In the genomic region with DNA sequence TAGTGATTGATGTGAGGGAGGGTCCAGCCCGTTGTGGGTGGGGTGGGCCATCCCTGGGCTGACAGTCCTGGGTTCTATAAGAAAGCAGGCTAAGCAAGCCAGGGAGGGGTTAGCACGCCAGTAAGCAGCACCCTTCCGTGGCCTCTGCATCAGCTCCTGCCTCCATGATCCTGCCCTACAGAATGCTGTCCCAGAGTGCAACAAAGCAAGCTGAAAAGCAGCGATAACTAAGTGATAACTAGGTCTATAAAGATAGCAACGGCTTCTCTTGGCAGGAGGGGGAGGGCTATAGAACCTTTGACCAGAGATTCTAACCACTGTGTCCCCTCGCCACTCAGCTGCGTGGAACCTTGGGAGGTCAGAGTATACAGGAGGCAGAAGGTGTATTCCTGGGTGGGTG, we compare ENCODE assay signal across 29 mouse cellular contexts. TPM values are rescaled to one million over a fixed set of nuclear protein-coding genes. Genes with fewer than 3 reads are reported as not detected.
A peak's percentile ranks its signal among the peaks of the same experiment; 100 is the strongest.
DNase-seq lines count a peak whose midpoint lies in the region; ATAC-seq and TF ChIP-seq lines count a peak whose summit lies in the region.
"Had no signal": no experiment of that assay in that cellular context is flagged by ENCODE, and none has a peak within 500 bp of the region (broad histone marks: within the 10 kb centered on the region; RNA-seq: fewer than 3 reads in every experiment).

No protein-coding gene starts in this region.

- TF ChIP-seq EP300 in MEL (IDR thresholded peaks at IDR 0.05; ENCODE audit: low read depth in 1 of 2, low read length in 2 of 2), result peak; percentile 95 to 98

- peaks cover 70% of the 10 kb centered on the region for H3K79me2 ChIP-seq in MEL (ENCODE audit: control insufficient read depth, insufficient read depth, low read length, poor library complexity)

- H3K4me1 ChIP-seq in G1E (ENCODE audit: insufficient read depth, low read depth, low read length) (peaks cover 86% of the 10 kb centered on the region), MEL (ENCODE audit: control insufficient read depth in 1 of 2, insufficient read depth in 2 of 2, low read length in 2 of 2) (peaks cover 30 to 52% of the 10 kb centered on the region in 2 experiments)
- peaks cover 55% of the 10 kb centered on the region for H3K4me1 ChIP-seq in liver, embryonic 11.5 days (replicated peaks; ENCODE audit: control insufficient read depth, insufficient read depth, low read length)
- H3K4me1 ChIP-seq in liver, embryonic 16.5 days (ENCODE audit: control insufficient read depth, low read depth, low read length), result peaks cover 76% of the 10 kb centered on the region
- peaks cover 35% of the 10 kb centered on the region for H3K4me1 ChIP-seq in midbrain, embryonic 13.5 days (replicated peaks)

- H3K9me3 ChIP-seq in G1E (replicated peaks), result peaks cover 12% of the 10 kb centered on the region
- no peaks in the 10 kb centered on the region for H3K9me3 ChIP-seq in MEL (replicated peaks; ENCODE audit: insufficient read depth, low read length)
- H3K9me3 ChIP-seq in liver, embryonic 11.5 days (ENCODE audit: control insufficient read depth, low read length), result no peaks in the 10 kb centered on the region
- no peaks in the 10 kb centered on the region for H3K9me3 ChIP-seq in liver, embryonic 16.5 days (replicated peaks; ENCODE audit: control insufficient read depth, low read length)
- no peaks in the 10 kb centered on the region for H3K9me3 ChIP-seq in midbrain, embryonic 13.5 days
- H3K9me3 ChIP-seq: embryonic facial prominence, embryonic 13.5 days; forebrain, embryonic 13.5 days; heart, embryonic 12.5 days; hindbrain, embryonic 15.5 days; kidney, embryonic 15.5 days; limb, embryonic 13.5 days; midbrain, embryonic 12.5 days; neural tube, embryonic 13.5 days; stomach, embryonic 15.5 days had no signal

- H3K36me3 ChIP-seq in G1E (replicated peaks), result peaks cover 64% of the 10 kb centered on the region
- peaks cover 11 to 40% of the 10 kb centered on the region in 2 experiments for H3K36me3 ChIP-seq in MEL (ENCODE audit: control insufficient read depth in 1 of 2, insufficient read depth in 2 of 2, low read length in 2 of 2)
- peaks cover 11% of the 10 kb centered on the region for H3K36me3 ChIP-seq in liver, embryonic 11.5 days (ENCODE audit: control insufficient read depth, insufficient read depth, low read length)
- peaks cover 9% of the 10 kb centered on the region for H3K36me3 ChIP-seq in liver, embryonic 16.5 days (ENCODE audit: control insufficient read depth, insufficient read depth)
- H3K36me3 ChIP-seq in midbrain, embryonic 13.5 days, result no peaks in the 10 kb centered on the region
- H3K36me3 ChIP-seq: hindbrain, embryonic 15.5 days; neural tube, embryonic 13.5 days had no signal

- no peaks in the 10 kb centered on the region for H3K27me3 ChIP-seq in G1E (ENCODE audit: insufficient read depth, low read length)
- H3K27me3 ChIP-seq in MEL (ENCODE audit: control insufficient read depth in 1 of 2, insufficient read depth in 2 of 2, low read length in 2 of 2), result no peaks in the 10 kb centered on the region
- H3K27me3 ChIP-seq in liver, embryonic 11.5 days (replicated peaks; ENCODE audit: control insufficient read depth, insufficient read depth, low read length), result no peaks in the 10 kb centered on the region
- no peaks in the 10 kb centered on the region for H3K27me3 ChIP-seq in liver, embryonic 16.5 days (ENCODE audit: control insufficient read depth, insufficient read depth, low read depth, low read length)
- 0 out of 2 replicates have a peak, but pooled peaks cover 4% of the 10 kb centered on the region for H3K27me3 ChIP-seq in midbrain, embryonic 13.5 days
- H3K27me3 ChIP-seq: embryonic facial prominence, embryonic 13.5 days; heart, embryonic 12.5 days; hindbrain, embryonic 15.5 days; kidney, embryonic 15.5 days; limb, embryonic 13.5 days; neural tube, embryonic 13.5 days; Patski; stomach, embryonic 15.5 days had no signal

- WGBS in liver, embryonic 11.5 days, result 62% methylated on average over 7 of the region's 7 CpGs
- 31% methylated on average over 7 of the region's 7 CpGs for WGBS in liver, embryonic 16.5 days (ENCODE audit: insufficient replicate concordance)
- 92% methylated on average over 7 of the region's 7 CpGs for WGBS in midbrain, embryonic 13.5 days

- TF ChIP-seq RAD21 in MEL (IDR thresholded peaks at IDR 0.05; ENCODE audit: low read depth, low read length), result no peak

- TF ChIP-seq POLR2A in MEL (IDR thresholded peaks at IDR 0.05; ENCODE audit: control insufficient read depth in 1 of 2, insufficient read depth in 1 of 2, low read depth in 1 of 2, low read length in 2 of 2, poor library complexity in 1 of 2), result 0 out of 4 replicates have a peak, but pooled peaks of 1 of the 2 experiments have one; percentile 44

- peak overlapping the region; percentile 96 for H3K27ac ChIP-seq in MEL (ENCODE audit: control insufficient read depth, low read depth, low read length)
- H3K27ac ChIP-seq in liver, embryonic 11.5 days (ENCODE audit: low read depth, low read length), result peak overlapping the region; percentile 64
- peak overlapping the region; percentile 73 for H3K27ac ChIP-seq in liver, embryonic 16.5 days (ENCODE audit: low read length)
- no peak overlapping the region for H3K27ac ChIP-seq in midbrain, embryonic 13.5 days
- H3K27ac ChIP-seq: embryonic facial prominence, embryonic 13.5 days; forebrain, embryonic 13.5 days; hindbrain, embryonic 15.5 days; kidney, embryonic 15.5 days; macrophage; midbrain, embryonic 12.5 days; stomach, embryonic 15.5 days had no signal

- peak overlapping the region; percentile 32; the same call in 1 of the 2 replicates for H3K4me3 ChIP-seq in G1E (ENCODE audit: low read depth, low read length)
- H3K4me3 ChIP-seq in MEL (ENCODE audit: control insufficient read depth in 1 of 2, insufficient read depth in 1 of 2, low read depth in 2 of 2, low read length in 2 of 2), result peak overlapping the region in 1 of 2 experiments; percentile 10; a peak in 1 of 4 replicates
- no peak overlapping the region; the same call in 1 of the 2 replicates for H3K4me3 ChIP-seq in liver, embryonic 11.5 days (ENCODE audit: low read depth, low read length)
- H3K4me3 ChIP-seq in liver, embryonic 16.5 days (ENCODE audit: low read depth, low read length), result no peak overlapping the region
- H3K4me3 ChIP-seq in midbrain, embryonic 13.5 days (replicated peaks), result no peak overlapping the region
- H3K4me3 ChIP-seq: embryonic facial prominence, embryonic 13.5 days; forebrain, embryonic 13.5 days; heart, embryonic 12.5 days; hindbrain, embryonic 15.5 days; kidney, embryonic 15.5 days; limb, embryonic 13.5 days; midbrain, embryonic 12.5 days; neural tube, embryonic 13.5 days; stomach, embryonic 15.5 days had no signal

- no peak for DNase-seq in G1E (ENCODE audit: low spot score)
- peak; percentile 76 for DNase-seq in MEL (ENCODE audit: low read depth, low spot score)
- DNase-seq in liver, embryonic 11.5 days (ENCODE audit: low spot score), result no peak
- no peak for DNase-seq in T-cell, adult 2 months (ENCODE audit: low spot score)
- no peak for DNase-seq in heart, adult 8-10 months (ENCODE audit: low spot score)
- DNase-seq: adrenal gland, postnatal 36 days; B cell, adult 2 months; cerebellum, adult 18-20 months; cerebellum, postnatal 10 days; gastrocnemius, postnatal 25 days; heart, adult 18-20 months; kidney, adult 18-20 months; kidney, postnatal 25 days; lung, adult 2 months; lung, postnatal 10 days had no signal

- no peak; the same call in 1 of the 2 replicates for ATAC-seq in G1E (ENCODE audit: extremely low read depth, insufficient number of reproducible peaks, low FRiP score, poor library complexity, severe bottlenecking)
- ATAC-seq in liver, embryonic 11.5 days (replicated peaks; ENCODE audit: low FRiP score), result peak; percentile 66
- peak; percentile 54 for ATAC-seq in liver, embryonic 16.5 days (ENCODE audit: low read depth)
- ATAC-seq in inflammation-experienced regulatory T-cells, adult 6 months, result no peak
- ATAC-seq in midbrain, embryonic 13.5 days, result no peak
- ATAC-seq: forebrain, embryonic 13.5 days had no signal

- no peak for TF ChIP-seq CTCF in G1E (IDR thresholded peaks at IDR 0.05; ENCODE audit: low read depth, low read length)
- no peak for TF ChIP-seq CTCF in MEL (IDR thresholded peaks at IDR 0.05 in 2 of 3, conservative IDR thresholded peaks at IDR 0.05 in 1 of 3; ENCODE audit: control insufficient read depth in 1 of 3, insufficient read depth in 1 of 3, low read depth in 2 of 3, low read length in 3 of 3, poor library complexity in 1 of 3, severe bottlenecking in 1 of 3)

- H3K4me2 ChIP-seq in liver, embryonic 11.5 days, result peak overlapping the region; percentile 34
- H3K4me2 ChIP-seq in liver, embryonic 16.5 days (ENCODE audit: low read depth, low read length), result peak overlapping the region; percentile 27
- no peak overlapping the region for H3K4me2 ChIP-seq in midbrain, embryonic 13.5 days (replicated peaks)
- H3K4me2 ChIP-seq: embryonic facial prominence, embryonic 13.5 days; forebrain, embryonic 13.5 days; heart, embryonic 12.5 days; hindbrain, embryonic 15.5 days; kidney, embryonic 15.5 days; limb, embryonic 13.5 days; midbrain, embryonic 12.5 days; neural tube, embryonic 13.5 days; stomach, embryonic 15.5 days had no signal

- H3K9ac ChIP-seq in MEL (ENCODE audit: control insufficient read depth, low read depth, low read length, poor library complexity, severe bottlenecking), result peak overlapping the region; percentile 19
- H3K9ac ChIP-seq in liver, embryonic 11.5 days (ENCODE audit: low read depth, low read length), result no peak overlapping the region; the same call in 1 of the 2 replicates
- H3K9ac ChIP-seq in liver, embryonic 16.5 days (ENCODE audit: low read depth, low read length), result peak overlapping the region; percentile 31; the same call in 1 of the 2 replicates
- no peak overlapping the region for H3K9ac ChIP-seq in midbrain, embryonic 13.5 days (replicated peaks)
- H3K9ac ChIP-seq: embryonic facial prominence, embryonic 13.5 days; forebrain, embryonic 13.5 days; heart, embryonic 12.5 days; hindbrain, embryonic 15.5 days; kidney, embryonic 15.5 days; limb, embryonic 13.5 days; midbrain, embryonic 12.5 days; neural tube, embryonic 13.5 days; stomach, embryonic 15.5 days had no signal

TF ChIP-seq in MEL, 35 proteins besides CTCF, POLR2A, EP300 and RAD21 (continues in another document):
- peak; percentile 79 for TF ChIP-seq RCOR1 (IDR thresholded peaks at IDR 0.05; ENCODE audit: low read depth, low read length)

RNA-seq across cellular contexts. Expression of a gene that starts 4.9 kb away (rescaled TPM):
- total RNA-seq in G1E (2014; fragmentation: Nextera tagmentation), result 79.4 and 137 TPM in 2 replicates
- total RNA-seq in G1E (2017), result 64.4 and 66.8 TPM in 2 replicates
- 276 and 322 TPM in 2 replicates for polyA plus RNA-seq in G1E (2012)
- 288 and 305 TPM in 2 replicates for total RNA-seq in MEL (2012; rRNA removed)
- 100 to 1,000 TPM in 1 of 2 experiments, not detected in 1; 241 TPM for polyA plus RNA-seq in MEL (2012; ENCODE audit: insufficient read depth in 1 of 2, insufficient read length in 2 of 2, low read depth in 1 of 2, low replicate concordance in 2 of 2, missing spikeins in 1 of 2)
- polyA plus RNA-seq in liver, embryonic 11.5 days (2014; fragmentation: Nextera tagmentation; extraction: Ambion mirVana), result 78.2 and 78.7 TPM in 2 replicates
- 42.7 and 51.7 TPM in 2 replicates for polyA plus RNA-seq in liver, embryonic 16.5 days (2015; fragmentation: Nextera tagmentation; extraction: Ambion mirVana)
- 10 to 100 TPM; 21.7 to 26.7 (median 24.3) TPM for polyA plus RNA-seq in inflammation-experienced regulatory T-cells, adult 6 months (2017; shearing (Covaris generic))
- 38.5 and 46.0 TPM in 2 replicates for polyA plus RNA-seq in midbrain, embryonic 13.5 days (2015; fragmentation: Nextera tagmentation; extraction: Ambion mirVana)
- 10 to 100 TPM; 31.0 to 42.3 (median 36.5) TPM for total RNA-seq in heart, adult 8-10 months (2022)

Comparison
In these comparisons a context has a peak if more than half of its experiments do, and no peak if none do; other contexts are left out.
1. H3K9ac ChIP-seq: peak in MEL (single experiment) and liver, embryonic 16.5 days (single experiment); none in liver, embryonic 11.5 days (single experiment) and midbrain, embryonic 13.5 days (single experiment).
2. ATAC-seq: peak in liver, embryonic 11.5 days (single experiment) and liver, embryonic 16.5 days (single experiment); none in G1E (single experiment), inflammation-experienced regulatory T-cells, adult 6 months (single experiment) and midbrain, embryonic 13.5 days (single experiment).